Mouse (Mus musculus) splenic B cell, adult 2 months (primary cell): ENCODE measurements around the gene Setd3.

Experiments used
- DNase-seq: peaks from one replicate; pipeline ENCODE4 v3.0.0-alpha.2; 2011; ENCODE audit warnings: low read depth, low spot score
- H3K27me3 ChIP-seq: 2 replicates; pipeline ENCODE4 v1.6.1; 2012; ENCODE audit warnings: mild to moderate bottlenecking, low read length, moderate library complexity, mixed read lengths; ENCODE audit not compliant: control insufficient read depth, poor library complexity, insufficient read depth, severe bottlenecking
- H3K36me3 ChIP-seq: 2 replicates; pipeline ENCODE4 v1.6.1; 2012; ENCODE audit warnings: mild to moderate bottlenecking, low read length, moderate library complexity, mixed read lengths; ENCODE audit not compliant: control insufficient read depth, poor library complexity, insufficient read depth, severe bottlenecking

Setd3 gene

GRCm38 (mm10) chr12:108100181-108100580 lies 78.9 kb downstream of the Setd3 start:
- no peak for DNase-seq
- H3K27me3 ChIP-seq = no peaks in the 10 kb centered on the region
- H3K36me3 ChIP-seq = no peaks in the 10 kb centered on the region

DNA sequence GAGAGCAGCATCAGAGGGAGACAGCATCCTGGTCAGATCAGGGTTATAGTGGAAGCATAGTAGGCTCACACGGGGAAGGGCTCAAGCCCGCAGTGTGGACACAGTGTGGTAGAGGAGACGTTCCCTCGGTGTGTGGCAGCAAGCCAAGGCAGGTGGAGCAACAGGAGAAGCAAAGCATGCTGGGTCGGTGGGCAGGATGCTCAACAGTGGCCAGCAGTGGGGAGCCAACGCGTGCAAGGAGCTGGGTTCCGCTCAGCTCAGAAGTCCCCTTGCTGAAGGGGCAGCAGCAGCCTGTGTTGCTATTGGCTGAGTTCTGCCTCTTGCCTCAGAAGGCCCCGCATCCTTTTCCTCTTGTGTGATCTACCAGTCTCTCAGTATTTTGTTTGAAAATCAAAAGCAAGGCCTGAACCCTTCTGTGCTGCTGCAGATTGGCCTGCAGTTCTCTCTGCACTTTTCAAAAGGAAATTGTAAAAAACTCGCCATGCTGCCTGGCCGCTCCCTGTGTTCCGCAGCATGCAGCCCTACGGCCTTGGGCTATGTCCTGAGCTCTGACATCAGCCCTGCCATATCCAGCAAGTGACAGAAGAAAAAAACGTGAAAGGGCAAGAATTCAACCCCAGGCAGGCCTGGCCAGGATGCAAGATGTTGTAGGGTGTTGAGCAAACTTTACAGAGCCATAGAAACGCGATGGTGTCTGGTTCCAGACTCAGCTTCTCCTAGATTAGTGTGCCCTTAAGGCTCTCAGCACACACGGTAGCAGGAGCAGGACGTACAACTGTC lies 80.7 kb downstream of the Setd3 start:
- no peak for DNase-seq
- no peaks in the 10 kb centered on the region for H3K27me3 ChIP-seq
- no peaks in the 10 kb centered on the region for H3K36me3 ChIP-seq

- DNase-seq = no peak
- Histone ChIP-seq H3K36me3 (no peaks in the 10 kb centered on the region), H3K27me3 (no peaks in the 10 kb centered on the region)
Measured at GRCm38 (mm10) chr12:108097643-108098042, 81.5 kb downstream of the Setd3 start.

DNA sequence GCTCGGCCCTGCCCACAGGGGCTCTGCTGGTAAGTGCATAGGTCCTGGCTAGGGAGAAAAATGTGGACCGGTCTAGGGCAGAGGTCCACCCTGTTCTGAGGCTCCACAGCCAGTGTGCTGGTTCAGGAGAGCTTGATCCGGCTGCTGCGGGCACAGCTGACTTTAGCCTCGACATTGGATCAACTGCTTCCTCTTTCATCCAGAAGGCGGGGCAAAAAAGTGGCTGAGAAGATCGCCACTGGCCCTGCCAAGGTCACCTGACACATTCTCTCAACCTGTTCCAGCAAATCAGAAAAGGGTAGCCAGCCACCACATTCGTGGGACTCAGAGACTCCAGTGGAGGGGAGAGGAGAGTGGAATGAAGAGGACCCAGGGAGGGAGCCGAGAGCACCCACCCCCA lies 90.9 kb downstream of the Setd3 start:
- Histone ChIP-seq H3K36me3 (no peaks in the 10 kb centered on the region), H3K27me3 (no peaks in the 10 kb centered on the region)
- no peak for DNase-seq

GRCm38 (mm10) chr12:108087489-108087888 lies 91.6 kb downstream of the Setd3 start:
- DNase-seq = no peak
- Histone ChIP-seq H3K27me3 (no peaks in the 10 kb centered on the region), H3K36me3 (no peaks in the 10 kb centered on the region)

- DNase-seq = no peak
Measured at GRCm38 (mm10) chr12:108078122-108078752, 100.9 kb downstream of the Setd3 start.

DNA sequence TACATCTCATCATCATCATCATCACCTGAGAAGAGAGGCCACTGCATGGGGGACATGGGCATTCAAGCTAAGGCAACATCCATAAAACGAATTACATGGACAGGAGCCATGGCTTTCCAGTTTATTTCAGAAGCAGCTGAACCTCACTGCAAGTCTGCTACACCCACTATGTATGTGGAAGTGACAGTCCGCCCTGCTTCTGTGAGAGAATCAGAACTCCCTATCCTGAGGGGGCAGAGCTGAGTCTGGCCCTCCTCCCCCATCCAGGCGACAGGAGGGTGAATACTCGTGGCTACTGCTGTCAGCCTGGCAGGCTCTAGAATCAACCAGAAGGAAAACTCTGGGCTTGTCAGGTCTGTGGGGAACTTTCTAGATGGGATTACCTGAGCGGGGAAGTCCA lies 106.2 kb downstream of the Setd3 start:
- no peak for DNase-seq
- H3K36me3 ChIP-seq = no peaks in the 10 kb centered on the region

More at GRCm38 (mm10) chr12:108078122-108078752, 100.9 kb downstream of the Setd3 start:
- no peaks in the 10 kb centered on the region for H3K27me3 ChIP-seq
- no peaks in the 10 kb centered on the region for H3K36me3 ChIP-seq

GRCm38 (mm10) chr12:108070685-108071662 lies 108.1 kb downstream of the Setd3 start:
- Histone ChIP-seq H3K27me3 (no peaks in the 10 kb centered on the region), H3K36me3 (no peaks in the 10 kb centered on the region)
- no peak for DNase-seq

More for the DNA sequence above, 106.2 kb downstream of the Setd3 start:
- no peaks in the 10 kb centered on the region for H3K27me3 ChIP-seq

DNA sequence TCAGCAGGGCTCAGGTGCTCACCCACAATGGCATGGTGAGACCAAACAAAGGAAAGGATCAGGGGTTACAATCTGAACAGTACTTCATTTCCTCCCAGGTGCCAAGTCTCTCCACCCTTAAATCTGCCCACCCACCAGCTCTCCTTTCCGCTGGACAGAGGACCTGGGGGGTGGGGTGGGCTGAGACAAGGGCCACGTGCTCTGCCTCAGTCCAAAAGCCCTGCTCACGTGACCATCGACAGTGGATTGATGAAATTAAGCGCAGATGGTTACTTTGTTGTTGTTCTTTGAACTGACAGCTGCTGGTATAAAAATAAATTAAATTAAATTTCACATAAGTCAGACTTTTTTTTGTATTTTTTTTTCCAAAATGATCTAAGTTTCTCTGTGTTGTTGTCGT lies 109.6 kb downstream of the Setd3 start:
- Histone ChIP-seq H3K36me3 (no peaks in the 10 kb centered on the region), H3K27me3 (no peaks in the 10 kb centered on the region)
- DNase-seq = no peak

GRCm38 (mm10) chr12:108067811-108068375 lies 111.2 kb downstream of the Setd3 start:
- H3K27me3 ChIP-seq = no peaks in the 10 kb centered on the region
- DNase-seq = no peak
- H3K36me3 ChIP-seq = no peaks in the 10 kb centered on the region

DNA sequence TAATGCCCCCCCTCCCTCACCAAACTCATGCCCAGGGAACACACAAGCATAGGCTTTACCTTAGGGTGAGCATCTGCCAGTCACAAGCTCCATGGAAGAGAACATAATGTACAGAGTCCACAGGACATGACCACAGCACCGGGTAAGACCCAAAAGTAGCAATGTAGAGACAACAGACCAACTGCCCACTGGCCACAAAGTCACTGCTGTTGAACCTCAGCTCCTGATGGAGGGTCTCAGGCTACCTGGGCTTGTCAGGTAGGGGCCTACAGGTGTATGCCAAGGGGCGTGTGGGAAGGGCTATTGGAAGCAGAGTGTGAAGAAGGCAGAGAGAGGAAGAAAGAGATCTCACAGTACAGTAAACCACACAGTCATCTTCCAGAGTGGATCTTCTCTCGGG lies 111.9 kb downstream of the Setd3 start:
- no peaks in the 10 kb centered on the region for H3K36me3 ChIP-seq
- H3K27me3 ChIP-seq = no peaks in the 10 kb centered on the region
- no peak for DNase-seq

DNA sequence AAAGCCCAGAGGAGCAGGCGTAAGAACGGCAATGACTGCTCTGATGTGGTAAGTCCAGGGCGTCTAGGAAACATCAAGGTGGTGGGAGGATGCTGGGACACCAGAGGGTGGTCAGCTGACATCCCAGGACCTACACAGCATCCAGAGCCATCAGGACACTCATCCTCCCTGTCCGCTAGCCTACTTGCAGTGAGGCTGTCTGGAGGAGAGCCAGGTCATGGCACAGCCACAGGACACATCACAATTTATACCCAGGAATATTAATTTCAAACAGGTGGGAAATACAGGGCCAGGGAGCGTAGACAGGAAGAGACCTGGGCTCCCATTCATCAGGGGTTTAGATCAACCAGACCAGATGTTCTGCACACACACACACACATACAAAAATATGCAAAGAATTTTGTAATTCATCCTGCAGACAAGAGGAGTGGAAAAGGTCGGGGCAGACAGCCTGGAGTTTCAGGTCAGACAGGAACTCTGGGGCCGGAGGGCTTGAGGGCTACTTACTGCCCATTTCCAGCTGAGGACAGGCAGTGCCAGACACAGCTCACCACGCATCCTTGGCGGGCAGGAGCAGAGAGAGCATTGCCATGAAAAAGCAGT lies 114.6 kb downstream of the Setd3 start:
- H3K36me3 ChIP-seq = no peaks in the 10 kb centered on the region
- DNase-seq = no peak
- no peaks in the 10 kb centered on the region for H3K27me3 ChIP-seq

DNA sequence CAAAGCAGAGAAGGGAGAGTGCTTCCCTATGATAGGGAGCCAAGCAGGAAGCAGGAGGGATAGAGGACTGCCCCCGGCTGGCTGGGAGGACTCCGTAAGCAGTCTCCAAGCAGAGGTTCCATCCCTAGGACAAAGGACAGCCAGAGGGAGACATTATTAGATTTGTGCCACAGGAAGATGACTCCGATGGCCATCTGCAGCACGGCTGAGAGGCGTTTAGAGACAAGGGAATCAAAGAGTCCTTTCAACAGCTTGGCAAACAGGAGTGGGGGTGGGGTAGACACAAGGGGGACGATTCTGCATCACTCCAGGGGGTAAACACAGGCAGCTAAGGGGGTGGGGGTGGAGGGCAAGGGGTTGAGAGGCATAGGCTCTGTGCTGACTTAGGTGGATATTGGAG lies 115.1 kb downstream of the Setd3 start:
- H3K27me3 ChIP-seq = no peaks in the 10 kb centered on the region
- no peak for DNase-seq
- H3K36me3 ChIP-seq = no peaks in the 10 kb centered on the region

DNA sequence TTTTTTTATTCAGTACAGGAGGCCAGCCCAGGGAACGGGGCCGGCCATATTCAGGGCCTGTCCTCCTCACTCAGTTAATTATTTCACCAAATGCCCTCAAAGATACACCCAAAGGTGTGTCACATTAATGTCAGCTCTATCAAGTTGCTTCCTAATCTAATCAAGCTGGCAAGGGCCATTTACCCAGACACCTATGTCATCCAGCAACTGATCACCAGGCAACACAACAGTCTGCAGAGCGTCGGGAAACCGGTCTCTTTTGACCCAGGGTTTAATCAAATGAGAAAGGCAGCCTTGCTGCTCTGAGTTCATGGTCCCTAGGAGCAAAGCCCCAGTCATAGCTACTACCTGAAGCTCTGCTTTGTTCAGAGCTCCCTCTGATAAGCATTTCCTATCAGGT lies 117.0 kb downstream of the Setd3 start:
- DNase-seq = no peak
- no peaks in the 10 kb centered on the region for H3K27me3 ChIP-seq
- H3K36me3 ChIP-seq = no peaks in the 10 kb centered on the region
